ENCODE assay signal across 11 mouse cellular contexts in the genomic region with DNA sequence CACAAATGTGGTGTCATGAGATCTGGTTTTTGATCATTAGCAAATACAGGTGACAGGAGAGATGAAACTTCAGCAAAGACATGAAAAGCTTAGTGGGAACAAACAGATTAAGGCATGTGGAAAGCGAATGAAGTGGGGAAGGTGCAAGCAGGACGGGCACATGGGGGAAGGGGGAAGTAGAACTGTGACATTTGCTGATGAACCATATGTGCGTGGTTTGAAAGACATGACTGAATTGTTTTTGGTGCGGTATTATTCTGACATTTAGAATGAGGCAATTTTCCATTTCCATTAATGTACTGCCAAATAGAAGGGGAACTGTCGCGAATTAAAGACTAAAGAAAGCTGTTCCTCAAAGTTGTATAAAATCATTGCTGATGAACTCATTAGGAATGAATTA.
"Had no signal": no experiment of that assay in that cellular context is flagged by ENCODE, and none has a peak within 500 bp of the region (broad histone marks: within the 10 kb centered on the region; RNA-seq: fewer than 3 reads in every experiment).

No protein-coding gene starts in this region.

- ATAC-seq: inflammation-experienced regulatory T-cells, adult 6 months; intestine, postnatal 0 days; lung, postnatal 0 days had no signal

- DNase-seq: kidney, adult 9 months; kidney, postnatal 36 days; left cerebral cortex, postnatal 4 days; lung, adult 2 months; lung, postnatal 36 days; midbrain, embryonic 14.5 days; retina, postnatal 1 day; thymus, postnatal 36 days had no signal
